Mouse (Mus musculus) forebrain, postnatal 0 days (tissue): ENCODE results near the gene Gm5134. TPM values are rescaled to one million over a fixed set of nuclear protein-coding genes. Genes with fewer than 3 reads are reported as not detected.
"Not testable (repeated sequence)": the region's sequence is repeated elsewhere in the genome, so short reads cannot be mapped to it uniquely, and the experiment has no call there.

Experiments used
- ATAC-seq: fragments of 200-750 bp; cut with Nextera tagmentation; 2 replicates; pipeline ENCODE4 v1.8.0; 2017; ENCODE audit warnings: mild to moderate bottlenecking, moderate library complexity
- DNase-seq: peaks from one replicate; pipeline ENCODE4 v3.0.0-alpha.2; 2015
- H3K27ac ChIP-seq: fragments of 300-500 bp; sonication (generic); 2 replicates; pipeline ENCODE4 v1.5.1; 2014; ENCODE audit warnings: low read depth, mild to moderate bottlenecking, antibody characterized with exemption, low read length, moderate library complexity, mixed read lengths
- H3K27me3 ChIP-seq: fragments of 300-500 bp; sonication (generic); 2 replicates; pipeline ENCODE4 v1.6.1; 2014; ENCODE audit warnings: mild to moderate bottlenecking, low read length, mixed read lengths; ENCODE audit not compliant: insufficient read depth
- H3K36me3 ChIP-seq: fragments of 300-500 bp; sonication (generic); 2 replicates; pipeline ENCODE4 v1.6.1; 2014; ENCODE audit warnings: mild to moderate bottlenecking, moderate library complexity; ENCODE audit not compliant: insufficient read depth
- H3K4me1 ChIP-seq: fragments of 300-500 bp; sonication (generic); 2 replicates; pipeline ENCODE4 v1.6.1; 2014; ENCODE audit warnings: antibody characterized with exemption; ENCODE audit not compliant: insufficient read depth
- H3K4me2 ChIP-seq: fragments of 300-500 bp; sonication (generic); 2 replicates; pipeline ENCODE4 v1.6.1; 2014; ENCODE audit warnings: low read depth, mild to moderate bottlenecking, moderate library complexity
- H3K4me3 ChIP-seq: fragments of 300-500 bp; sonication (generic); 2 replicates; pipeline ENCODE4 v1.5.1; 2014; ENCODE audit warnings: low read depth, low read length, mixed read lengths
- H3K9ac ChIP-seq: fragments of 300-500 bp; sonication (generic); 2 replicates; pipeline ENCODE4 v1.6.1; 2014; ENCODE audit warnings: mild to moderate bottlenecking
- H3K9me3 ChIP-seq: fragments of 300-500 bp; sonication (generic); 2 replicates; pipeline ENCODE4 v1.6.1; 2016; ENCODE audit warnings: low read length
- CTCF ChIP-seq: sonication (generic); IDR thresholded peaks from 2 replicates; pipeline ENCODE4 v1.5.1; 2016; ENCODE audit warnings: antibody characterized with exemption, control low read depth, low read depth
- WGBS: fragments of 180-500 bp; shearing (Covaris S2); extraction: QIAGEN DNeasy Blood & Tissue Kit; methylation state at CpG from one replicate; pipeline ENCODE4 v1.1.7; 2014; 5-methylcytosine and 5-hydroxymethylcytosine counted together
- polyA plus RNA-seq: library from polyadenylated mRNA; unstranded; fragments of >200 nt; fragmentation: Nextera tagmentation; extraction: Ambion mirVana; gene quantifications from 2 replicates; pipeline ENCODE4 v1.2.1, GENCODE M21; 2015
- total RNA-seq: library from RNA; depleted of rRNA; stranded (reverse); fragments of >200 nt; gene quantifications from 2 replicates; pipeline ENCODE4 v1.2.3, GENCODE M21; 2014

Gm5134 gene
- total and polyA plus RNA-seq, 2 experiments from 2014 or later = not detected

GRCm38 (mm10) chr10:75975216-75975615 lies 20.9 kb downstream of the Gm5134 start:
- no peak overlapping the region for H3K4me2 ChIP-seq
- H3K27ac ChIP-seq = no peak overlapping the region
- DNase-seq = peak; percentile 29
- no peaks in the 10 kb centered on the region for H3K36me3 ChIP-seq
- H3K4me3 ChIP-seq = no peak overlapping the region
- H3K9ac ChIP-seq = no peak overlapping the region
- peak; percentile 71 for TF ChIP-seq CTCF
- no peaks in the 10 kb centered on the region; the same call in 1 of the 2 replicates for H3K27me3 ChIP-seq
- WGBS = 83% methylated on average over 5 of the region's 5 CpGs
- no peak for ATAC-seq
- no peaks in the 10 kb centered on the region for H3K4me1 ChIP-seq
- H3K9me3 ChIP-seq = 0 out of 2 replicates have a peak, but pooled peaks cover 3% of the 10 kb centered on the region

- H3K4me2 ChIP-seq = no peak overlapping the region
- 31% methylated on average over 10 of the region's 10 CpGs for WGBS
- no peak overlapping the region for H3K4me3 ChIP-seq
- no peak overlapping the region for H3K9ac ChIP-seq
- no peaks in the 10 kb centered on the region; the same call in 1 of the 2 replicates for H3K27me3 ChIP-seq
- DNase-seq (no peak), ATAC-seq (no peak)
- H3K4me1 ChIP-seq = no peaks in the 10 kb centered on the region
- H3K36me3 ChIP-seq = no peaks in the 10 kb centered on the region
- no peak for TF ChIP-seq CTCF
- H3K27ac ChIP-seq = no peak overlapping the region
- H3K9me3 ChIP-seq = 0 out of 2 replicates have a peak, but pooled peaks cover 3% of the 10 kb centered on the region
These were observed 24.0 kb downstream of the Gm5134 start for GRCm38 (mm10) chr10:75978119-75978834.

GRCm38 (mm10) chr10:75978835-75979157 lies 24.5 kb downstream of the Gm5134 start:
- no peak; the same call in 1 of the 2 replicates for ATAC-seq
- 41% methylated on average over 5 of the region's 5 CpGs for WGBS
- Histone ChIP-seq H3K27me3 (no peaks in the 10 kb centered on the region; the same call in 1 of the 2 replicates), H3K9me3 (0 out of 2 replicates have a peak, but pooled peaks cover 3% of the 10 kb centered on the region), H3K4me2 (no peak overlapping the region), H3K4me1 (no peaks in the 10 kb centered on the region), H3K36me3 (no peaks in the 10 kb centered on the region), H3K9ac (no peak overlapping the region), H3K27ac (no peak overlapping the region), H3K4me3 (no peak overlapping the region)
- no peak for DNase-seq
- TF ChIP-seq CTCF = no peak

GRCm38 (mm10) chr10:75979432-75979831 lies 25.1 kb downstream of the Gm5134 start:
- ATAC-seq = peak; percentile 94
- 0 out of 2 replicates have a peak, but pooled peaks cover 3% of the 10 kb centered on the region for H3K9me3 ChIP-seq

GRCm38 (mm10) chr10:75990430-75991042 lies 36.2 kb downstream of the Gm5134 start:
- Histone ChIP-seq H3K27ac (no peak overlapping the region), H3K27me3 (no peaks in the 10 kb centered on the region), H3K4me3 (no peak overlapping the region), H3K4me2 (no peak overlapping the region), H3K9ac (no peak overlapping the region), H3K36me3 (no peaks in the 10 kb centered on the region), H3K9me3 (no peaks in the 10 kb centered on the region), H3K4me1 (no peaks in the 10 kb centered on the region)
- DNase-seq (no peak), ATAC-seq (peak; percentile 20; the same call in 1 of the 2 replicates)
- WGBS = 55% methylated on average over 4 of the region's 4 CpGs
- no peak for TF ChIP-seq CTCF

More at GRCm38 (mm10) chr10:75979432-75979831, 25.1 kb downstream of the Gm5134 start:
- WGBS = 62% methylated on average over 3 of the region's 3 CpGs
- Histone ChIP-seq H3K4me2 (no peak overlapping the region), H3K9ac (no peak overlapping the region), H3K27ac (no peak overlapping the region), H3K4me3 (no peak overlapping the region), H3K36me3 (no peaks in the 10 kb centered on the region), H3K27me3 (no peaks in the 10 kb centered on the region), H3K4me1 (no peaks in the 10 kb centered on the region)
- DNase-seq = peak; percentile 85
- TF ChIP-seq CTCF = no peak

GRCm38 (mm10) chr10:75993616-75994240 lies 39.4 kb downstream of the Gm5134 start:
- H3K4me1 ChIP-seq = no peaks in the 10 kb centered on the region
- H3K9me3 ChIP-seq = no peaks in the 10 kb centered on the region
- no peak for ATAC-seq
- no peaks in the 10 kb centered on the region for H3K27me3 ChIP-seq
- H3K4me3 ChIP-seq = no peak overlapping the region
- DNase-seq = no peak
- H3K4me2 ChIP-seq = no peak overlapping the region
- TF ChIP-seq CTCF = no peak
- H3K36me3 ChIP-seq = no peaks in the 10 kb centered on the region
- H3K27ac ChIP-seq = no peak overlapping the region
- WGBS = 91% methylated on average over 15 of the region's 15 CpGs
- no peak overlapping the region for H3K9ac ChIP-seq

GRCm38 (mm10) chr10:75994531-75995210 lies 40.4 kb downstream of the Gm5134 start:
- not testable (repeated sequence) for H3K36me3 ChIP-seq, H3K27ac ChIP-seq, H3K4me2 ChIP-seq, H3K4me1 ChIP-seq, H3K9ac ChIP-seq, H3K4me3 ChIP-seq, H3K27me3 ChIP-seq, H3K9me3 ChIP-seq
- WGBS = 54% methylated on average over 12 of the region's 13 CpGs
- DNase-seq = peak; percentile 59
- peak; percentile 84 for ATAC-seq
